Mouse (Mus musculus): ENCODE data around the gene Irf3. TPM values are rescaled to one million over a fixed set of nuclear protein-coding genes. Genes with fewer than 3 reads are reported as not detected.
A peak's percentile ranks its signal among the peaks of the same experiment; 100 is the strongest.

Irf3 gene
- 10 to 100 TPM; 27.3 to 31.7 TPM for total RNA-seq (2021)

- DNase-seq = peak; percentile 96 to 98
- intact Hi-C loops (cut with DNase I) = no loop called here
These were observed at the start of gene Irf3 for GRCm38 (mm10) chr7:44997231-44997939. Irf3 (plus strand) TSS chr7:44997648.

GRCm38 (mm10) chr7:44949922-44950321, 47.5 kb upstream of the Irf3 start:
- intact Hi-C loops (cut with DNase I) = no loop called here

GRCm38 (mm10) chr7:44951960-44952359, 45.5 kb upstream of the Irf3 start:
- intact Hi-C loops (cut with DNase I) = loop anchor here (1.0 kb wide), 1 partner anchor 22 kb away; no protein-coding TSS in a partner anchor

More at GRCm38 (mm10) chr7:44949922-44950321, 47.5 kb upstream of the Irf3 start:
- DNase-seq = no peak

GRCm38 (mm10) chr7:44952611-44953306, 44.7 kb upstream of the Irf3 start:
- intact Hi-C loops (cut with DNase I) = loop anchor here (1.0 kb wide), 1 partner anchor 22 kb away; no protein-coding TSS in a partner anchor
- DNase-seq = peak; percentile 90

More at GRCm38 (mm10) chr7:44951960-44952359, 45.5 kb upstream of the Irf3 start:
- peak; percentile 71 for DNase-seq

- DNase-seq = no peak
- intact Hi-C loops (cut with DNase I) = no loop called here
These were observed 43.9 kb upstream of the Irf3 start for GRCm38 (mm10) chr7:44953561-44953960.

- no peak for DNase-seq
- intact Hi-C loops (cut with DNase I) = no loop called here
These were observed 43.2 kb upstream of the Irf3 start for GRCm38 (mm10) chr7:44954091-44954885.

- intact Hi-C loops (cut with DNase I) = loop anchor here (5.0 kb wide), 1 partner anchor 233 kb away; no protein-coding TSS in a partner anchor
- no peak for DNase-seq
These were observed 41.8 kb upstream of the Irf3 start for GRCm38 (mm10) chr7:44955628-44956027.

GRCm38 (mm10) chr7:44956266-44956665, 41.2 kb upstream of the Irf3 start:
- DNase-seq = no peak
- intact Hi-C loops (cut with DNase I) = loop anchor here (5.0 kb wide), 1 partner anchor 234 kb away; no protein-coding TSS in a partner anchor

- intact Hi-C loops (cut with DNase I) = loop anchor here (5.0 kb wide), 1 partner anchor 235 kb away; no protein-coding TSS in a partner anchor
- DNase-seq = peak; percentile 64 to 66
These were observed 40.1 kb upstream of the Irf3 start for GRCm38 (mm10) chr7:44957183-44957835.

GRCm38 (mm10) chr7:44958208-44958607, 39.2 kb upstream of the Irf3 start:
- intact Hi-C loops (cut with DNase I) = loop anchor here (2.0 to 5.0 kb wide), 2 partner anchors 57 to 236 kb away; no protein-coding TSS in a partner anchor
- DNase-seq = peak; percentile 36 to 48

- DNase-seq = no peak
- intact Hi-C loops (cut with DNase I) = loop anchor here (2.0 to 5.0 kb wide), 2 partner anchors 58 to 237 kb away; no protein-coding TSS in a partner anchor
These were observed 38.2 kb upstream of the Irf3 start for GRCm38 (mm10) chr7:44959281-44959680.

GRCm38 (mm10) chr7:44959874-44960511, 37.5 kb upstream of the Irf3 start:
- intact Hi-C loops (cut with DNase I) = loop anchor here (2.0 to 5.0 kb wide), 2 partner anchors 59 to 238 kb away; no protein-coding TSS in a partner anchor
- no peak for DNase-seq

- intact Hi-C loops (cut with DNase I) = no loop called here
- no peak for DNase-seq
These were observed 36.9 kb upstream of the Irf3 start for GRCm38 (mm10) chr7:44960512-44960910.

GRCm38 (mm10) chr7:44962337-44962736, 35.1 kb upstream of the Irf3 start:
- intact Hi-C loops (cut with DNase I) = no loop called here
- DNase-seq = no peak

GRCm38 (mm10) chr7:44962831-44963230, 34.6 kb upstream of the Irf3 start:
- no peak for DNase-seq

GRCm38 (mm10) chr7:44964990-44965389, 32.5 kb upstream of the Irf3 start:
- intact Hi-C loops (cut with DNase I) = no loop called here
- no peak for DNase-seq

More at GRCm38 (mm10) chr7:44962831-44963230, 34.6 kb upstream of the Irf3 start:
- intact Hi-C loops (cut with DNase I) = no loop called here

- intact Hi-C loops (cut with DNase I) = no loop called here
- no peak for DNase-seq
These were observed 31.5 kb upstream of the Irf3 start for GRCm38 (mm10) chr7:44965975-44966374.

- DNase-seq = no peak
- intact Hi-C loops (cut with DNase I) = no loop called here
These were observed 30.8 kb upstream of the Irf3 start for GRCm38 (mm10) chr7:44966638-44967037.

- DNase-seq = peak; percentile 68 to 79
- intact Hi-C loops (cut with DNase I) = no loop called here
These were observed 27.2 kb upstream of the Irf3 start for GRCm38 (mm10) chr7:44970231-44970691.
